10 mouse cellular contexts compared by ENCODE assay signal in genomic region chr4:57788709-57789108, GRCm38 (mm10).
A peak's percentile ranks its signal among the peaks of the same experiment; 100 is the strongest.
DNase-seq lines count a peak whose midpoint lies in the region; ATAC-seq and TF ChIP-seq lines count a peak whose summit lies in the region.
"Had no signal": no experiment of that assay in that cellular context is flagged by ENCODE, and none has a peak within 500 bp of the region (broad histone marks: within the 10 kb centered on the region; RNA-seq: fewer than 3 reads in every experiment).

No protein-coding gene starts in this region.

- H3K4me2 ChIP-seq in lung, postnatal 0 days (replicated peaks; ENCODE audit: low read depth, low read length): no peak overlapping the region
- H3K4me2 ChIP-seq: limb, embryonic 15.5 days had no signal

- H3K36me3 ChIP-seq in lung, postnatal 0 days (ENCODE audit: insufficient read depth, low read length): no peaks in the 10 kb centered on the region
- H3K36me3 ChIP-seq: G1E; limb, embryonic 15.5 days had no signal

- peaks cover 7% of the 10 kb centered on the region; the same call in 1 of the 2 replicates for H3K4me1 ChIP-seq in lung, postnatal 0 days (ENCODE audit: insufficient read depth, low read depth, low read length)
- H3K4me1 ChIP-seq: limb, embryonic 15.5 days had no signal

- intact Hi-C loops in gastrocnemius, adult 2 months (cut with DNase I): loop anchor here (1.0 to 10.0 kb wide), 2 partner anchors 96 to 115 kb away; no protein-coding TSS in a partner anchor

- 63% methylated on average over 5 of the region's 5 CpGs for WGBS in lung, postnatal 0 days

- no peak for TF ChIP-seq EP300 in lung, postnatal 0 days (IDR thresholded peaks at IDR 0.05)

- peak; percentile 66 for DNase-seq in gastrocnemius, adult 2 months
- no peak for DNase-seq in gastrocnemius, adult 8-10 months (ENCODE audit: low spot score in 2 of 2)
- DNase-seq in lung, postnatal 0 days (ENCODE audit: low spot score): no peak
- no peak for DNase-seq in lung, postnatal 14 days
- DNase-seq in kidney, postnatal 25 days: peak; percentile 38 to 63
- DNase-seq in thymus, postnatal 25 days: peak; percentile 68
- no peak for DNase-seq in left cerebral cortex, adult 11 months (ENCODE audit: low spot score)
- DNase-seq in cerebellum, adult 11-12 months: no peak

- no peak overlapping the region for H3K4me3 ChIP-seq in gastrocnemius, adult 2 months
- no peak overlapping the region for H3K4me3 ChIP-seq in lung, postnatal 0 days (ENCODE audit: low read depth, low read length)
- H3K4me3 ChIP-seq: limb, embryonic 15.5 days had no signal

- ATAC-seq in lung, postnatal 0 days: no peak

- H3K9me3 ChIP-seq in lung, postnatal 0 days (ENCODE audit: low read length): no peaks in the 10 kb centered on the region
- H3K9me3 ChIP-seq: limb, embryonic 15.5 days had no signal

- H3K27me3 ChIP-seq in lung, postnatal 0 days (replicated peaks; ENCODE audit: insufficient read depth, low read length): no peaks in the 10 kb centered on the region
- H3K27me3 ChIP-seq: limb, embryonic 15.5 days had no signal

- peak; percentile 73 for TF ChIP-seq CTCF in gastrocnemius, adult 2 months (IDR thresholded peaks at IDR 0.05)
- peak; percentile 67 for TF ChIP-seq CTCF in lung, postnatal 0 days (IDR thresholded peaks at IDR 0.05)

- H3K9ac ChIP-seq in lung, postnatal 0 days (replicated peaks; ENCODE audit: low read depth): no peak overlapping the region
- H3K9ac ChIP-seq: limb, embryonic 15.5 days had no signal

- H3K27ac ChIP-seq in gastrocnemius, adult 2 months: no peak overlapping the region
- H3K27ac ChIP-seq in lung, postnatal 0 days (ENCODE audit: low read length): no peak overlapping the region
- H3K27ac ChIP-seq: limb, embryonic 15.5 days had no signal

Comparison
In these comparisons a context has a peak if more than half of its experiments do, and no peak if none do; other contexts are left out.
1. DNase-seq: peak in gastrocnemius, adult 2 months (single experiment), kidney, postnatal 25 days (2 of 2) and thymus, postnatal 25 days (single experiment); none in gastrocnemius, adult 8-10 months (0 of 2), lung, postnatal 0 days (single experiment), lung, postnatal 14 days (single experiment), left cerebral cortex, adult 11 months (single experiment) and cerebellum, adult 11-12 months (single experiment).